Mouse (Mus musculus) left cerebral cortex, postnatal 25 days (tissue): ENCODE measurements around the gene Prss29. TPM values are rescaled to one million over a fixed set of nuclear protein-coding genes. Genes with fewer than 3 reads are reported as not detected.

Source experiments
- DNase-seq, 2 experiments: peaks; one replicate each; pipeline ENCODE4 v3.0.0; 2022; ENCODE audit warnings: low spot score in 2 of 2, mixed read lengths in 1 of 2
- intact Hi-C: fragments of 180-260 bp; cut with DNase I; formaldehyde crosslinking; loops from one replicate; pipeline ENCODE4 v1.15.1; 2025
- total RNA-seq, 2 experiments: library from RNA; stranded (reverse); gene quantifications; 2 replicates each; pipeline ENCODE4 v1.2.3; 2021

The Prss29 gene
- total RNA-seq: not detected

DNA sequence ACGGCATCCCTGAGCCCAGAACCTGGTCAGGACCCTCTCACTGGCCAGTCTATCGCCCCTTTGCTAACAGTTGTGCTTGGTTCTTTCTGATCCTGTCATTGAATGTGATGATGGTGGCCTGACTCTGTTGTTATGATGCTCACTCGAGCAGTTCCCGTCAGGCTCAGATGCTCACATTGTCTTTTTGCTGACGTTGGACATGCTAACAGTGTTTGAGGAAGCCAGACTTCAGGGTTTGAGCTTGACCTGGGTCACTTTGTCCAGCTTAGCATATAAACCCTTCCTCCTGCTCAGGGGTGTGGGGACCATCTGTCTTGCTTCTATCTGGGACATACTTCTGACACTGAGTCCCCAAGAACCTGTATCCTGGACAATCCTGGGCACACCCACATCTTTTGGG is at the start of gene Prss29:
Gene Prss29, plus strand, starts transcription at position 301 of the 400 bp plus-strand sequence.
- intact Hi-C loops: loop anchor here (10.0 kb wide), 2 partner anchors 386 to 544 kb away; no protein-coding TSS in a partner anchor
- DNase-seq: no peak

DNA sequence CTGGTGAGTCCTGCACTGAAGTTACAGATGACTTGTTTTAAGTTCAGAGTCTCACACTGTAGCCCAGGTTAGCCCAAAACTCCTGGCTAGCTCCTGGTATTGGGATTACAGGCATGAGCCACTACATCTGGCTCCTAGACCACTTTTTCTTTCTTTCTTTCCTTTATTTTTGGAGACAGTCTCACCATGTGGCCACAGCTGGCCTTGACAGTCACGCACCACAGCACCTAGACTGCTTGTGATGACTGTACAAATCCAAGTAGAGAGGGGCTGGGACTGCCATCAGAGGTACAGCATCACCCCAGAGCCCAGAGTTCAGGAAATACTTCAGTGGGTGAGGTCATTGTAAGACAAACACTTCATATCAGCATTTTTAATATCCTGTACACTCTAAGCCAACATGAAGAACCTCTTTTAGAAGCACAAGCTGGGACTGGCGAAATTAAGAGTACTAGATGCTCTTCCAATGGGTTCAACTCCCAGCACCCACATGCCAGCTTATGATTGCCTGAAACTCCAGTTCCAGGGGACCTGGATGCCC is 47.6 kb upstream of the Prss29 start:
- intact Hi-C loops: no loop called here

DNA sequence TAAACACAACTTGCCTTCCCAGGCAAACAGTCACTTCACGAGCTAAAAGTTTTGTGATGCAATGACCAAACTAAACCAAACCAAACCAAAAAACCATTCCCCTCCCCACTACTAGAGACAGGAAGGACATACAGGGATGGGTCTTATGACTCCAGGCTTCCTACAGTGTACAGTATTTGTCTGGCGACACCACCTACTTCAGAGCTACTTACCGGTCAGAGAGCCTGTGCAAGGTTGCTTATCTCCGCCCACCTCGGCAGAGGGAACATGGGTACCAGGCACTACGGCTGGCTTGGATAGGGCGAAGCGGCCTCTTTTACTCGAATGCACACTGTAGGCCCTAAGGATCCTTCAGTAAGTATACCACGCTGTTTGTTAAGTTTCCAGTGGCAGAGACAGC is 46.1 kb upstream of the Prss29 start:
- no peak for DNase-seq
- intact Hi-C loops: no loop called here

More for the DNA sequence above, 47.6 kb upstream of the Prss29 start:
- DNase-seq: no peak

DNA sequence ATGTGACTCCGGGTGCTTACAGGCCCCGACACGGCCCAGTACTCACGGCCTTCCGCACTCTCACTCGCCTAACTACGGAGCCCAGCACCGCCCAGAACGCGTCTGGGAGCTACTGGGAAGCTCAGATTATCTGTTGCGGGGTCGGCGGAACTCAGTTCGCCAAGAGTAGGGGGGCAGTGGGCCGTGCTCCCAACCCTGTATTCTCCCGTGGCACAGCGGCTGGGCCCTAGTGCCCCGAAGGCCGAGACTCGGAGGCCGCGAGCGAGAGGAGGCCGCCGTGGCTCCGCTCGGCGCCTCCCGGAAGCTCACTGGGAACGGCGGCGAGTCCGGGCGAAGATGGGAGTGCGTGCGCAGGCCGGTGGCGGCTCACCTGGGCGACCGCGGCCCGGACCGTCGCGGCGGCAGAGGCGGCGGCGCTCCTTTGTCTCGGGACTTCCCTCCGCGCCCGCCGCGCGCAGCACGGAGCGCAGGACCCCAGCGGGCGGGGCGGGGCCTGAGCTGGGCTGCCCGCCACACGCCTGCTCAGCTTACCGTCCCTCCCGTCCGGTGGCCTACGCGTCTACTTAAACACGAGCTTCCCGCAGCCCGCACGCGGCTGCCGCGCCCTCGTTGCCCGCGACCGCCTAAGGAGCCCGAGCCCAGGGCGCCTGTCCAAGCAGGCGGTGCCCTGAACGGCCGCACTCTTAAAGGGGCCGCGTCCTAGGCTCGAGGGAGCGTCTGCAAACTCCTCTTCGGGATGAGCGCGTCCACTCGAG is 45.3 kb upstream of the Prss29 start:
- intact Hi-C loops: loop anchor here (1.0 kb wide), 1 partner anchor 89 kb away; the partner anchor contains the start of gene BC003965
- peak; percentile 93 to 96 for DNase-seq

DNA sequence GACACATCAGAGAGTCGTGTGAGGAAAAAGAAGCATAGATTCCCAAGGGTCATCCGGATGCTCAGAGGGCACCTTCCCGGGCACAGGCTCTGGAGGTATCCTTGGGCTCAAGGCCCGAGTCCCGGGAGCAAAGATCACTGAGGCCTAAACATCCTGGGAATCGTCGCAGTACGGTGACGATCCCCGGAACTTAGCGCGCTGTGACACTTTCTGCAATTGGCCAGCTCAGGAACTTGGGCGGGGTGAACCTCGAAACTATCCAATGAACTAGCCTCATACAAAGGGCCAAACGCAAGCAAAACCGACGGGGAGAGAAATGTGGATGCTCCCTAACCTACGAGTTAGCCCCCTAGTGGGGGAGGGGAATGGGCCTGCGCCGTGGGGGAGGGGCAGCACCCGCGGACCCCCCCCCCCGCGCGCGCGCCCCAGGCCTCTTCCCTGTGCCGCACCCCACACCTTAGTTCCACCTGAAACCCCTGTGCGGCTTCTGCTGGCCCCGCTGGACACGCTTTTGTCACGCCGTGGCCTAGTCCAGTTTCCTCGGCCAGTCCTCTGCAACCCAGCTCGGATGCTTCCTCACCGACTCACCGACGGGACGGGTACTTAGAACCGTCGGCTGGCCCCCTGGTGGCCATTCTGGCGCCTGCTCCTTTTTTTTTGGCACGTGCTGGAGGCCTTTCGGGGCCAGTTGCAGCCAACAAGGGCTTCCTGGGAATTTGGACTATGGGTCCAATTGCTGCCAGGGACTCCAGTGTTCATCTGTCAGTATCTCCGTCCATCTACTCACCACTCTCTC is 44.5 kb upstream of the Prss29 start:
- intact Hi-C loops: loop anchor here (1.0 kb wide), 1 partner anchor 90 kb away; the partner anchor contains the start of gene BC003965
- peak; percentile 98 for DNase-seq

DNA sequence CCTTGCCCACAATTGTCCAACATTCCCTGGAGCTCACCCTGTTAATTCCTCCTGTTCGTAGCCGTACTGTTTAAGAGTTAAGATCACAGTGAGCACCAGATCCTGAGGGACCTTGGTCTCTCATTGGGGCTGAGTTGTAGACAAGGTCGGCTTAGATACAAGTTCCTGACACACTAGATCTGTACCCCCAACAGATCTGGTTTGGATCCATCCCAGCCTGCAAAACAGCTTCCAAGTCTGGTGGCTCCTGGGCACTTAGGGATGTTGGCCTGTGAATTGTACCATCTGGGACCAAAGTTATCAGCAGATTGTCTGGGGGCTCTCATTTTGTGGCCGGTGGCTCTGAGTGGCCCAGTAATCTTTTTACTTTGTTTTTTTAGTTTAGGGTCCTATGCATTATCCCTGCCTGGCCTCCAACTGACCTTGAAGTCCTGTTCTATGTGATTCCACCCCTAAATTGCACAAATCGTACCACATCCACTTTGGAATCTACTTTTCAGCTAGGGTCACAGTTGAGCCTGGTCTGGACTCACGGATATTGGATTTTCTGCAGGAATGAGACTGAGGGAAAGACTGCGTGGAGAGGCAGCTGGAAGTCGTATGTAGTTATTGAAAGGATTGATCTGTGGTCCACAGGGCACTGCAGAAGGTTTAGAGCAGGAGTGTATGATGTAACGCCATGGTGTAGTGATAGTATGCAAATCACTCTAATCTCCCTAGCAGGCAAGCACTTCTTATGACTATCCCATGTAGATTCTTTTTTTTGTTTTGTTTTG is 43.7 kb upstream of the Prss29 start, which contains the start of gene Ube2i:
Gene Ube2i, minus strand, starts transcription at position 52 of the 776 bp plus-strand sequence.
- intact Hi-C loops: no loop called here
- DNase-seq: no peak

DNA sequence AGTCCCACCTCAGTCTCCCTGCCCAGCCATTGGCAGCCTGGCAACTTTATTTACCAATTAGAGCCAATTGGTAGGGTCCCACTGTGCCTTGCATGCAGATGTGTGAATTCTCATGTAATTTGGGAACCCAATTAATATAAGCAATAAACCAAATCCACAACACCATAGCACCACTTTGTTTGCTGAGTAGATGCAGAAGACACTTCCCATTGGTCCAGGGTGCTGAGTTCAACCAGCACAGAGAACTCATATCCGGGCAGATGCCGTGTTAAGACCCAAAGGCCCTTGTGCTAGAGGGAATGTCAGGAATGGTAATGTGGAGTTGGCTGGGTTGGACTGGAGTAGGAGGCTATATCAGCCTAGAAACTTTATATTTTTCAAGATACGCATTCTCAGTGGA is 42.6 kb upstream of the Prss29 start:
- DNase-seq: no peak
- intact Hi-C loops: no loop called here

DNA sequence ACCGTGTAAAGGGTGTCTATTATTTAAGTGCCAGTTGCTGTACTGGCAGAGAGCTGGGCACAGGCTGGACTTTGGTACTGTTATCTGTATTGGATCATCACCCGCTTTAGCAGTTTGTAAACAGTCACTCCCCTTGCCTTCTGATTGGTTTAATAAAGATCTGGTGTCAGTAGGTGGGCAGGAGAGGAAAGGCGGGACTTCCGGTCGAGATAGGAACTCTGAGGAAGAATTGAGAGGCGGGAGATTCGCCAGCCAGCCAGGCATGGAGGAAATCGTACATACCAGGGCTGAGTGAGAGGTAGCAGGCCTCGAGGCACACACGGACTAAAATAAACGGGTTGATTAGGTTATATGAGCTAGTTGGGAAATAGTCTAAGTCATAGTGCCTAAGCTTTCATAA is 36.3 kb upstream of the Prss29 start:
- DNase-seq: no peak
- intact Hi-C loops: no loop called here

DNA sequence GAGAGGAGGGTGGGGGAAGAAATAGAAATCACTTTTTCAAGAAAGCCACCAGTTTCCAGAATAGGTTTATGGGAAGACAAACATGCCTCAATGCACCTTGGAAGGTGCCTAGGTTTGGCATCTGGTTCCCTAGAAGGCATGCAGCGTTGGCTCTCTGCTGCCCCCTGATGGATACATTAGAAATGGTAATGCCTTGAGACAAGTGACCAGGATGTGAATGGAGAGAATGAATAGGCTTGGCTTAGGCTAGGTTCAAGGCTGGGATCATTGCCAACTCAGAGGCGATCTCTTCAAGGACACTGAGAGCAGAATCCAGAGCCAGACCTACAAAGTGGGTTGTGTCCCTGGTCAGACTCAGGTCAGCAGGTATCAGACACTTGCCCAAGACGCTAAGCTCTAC is 33.4 kb upstream of the Prss29 start:
- intact Hi-C loops: no loop called here
- peak; percentile 44 to 56 for DNase-seq

DNA sequence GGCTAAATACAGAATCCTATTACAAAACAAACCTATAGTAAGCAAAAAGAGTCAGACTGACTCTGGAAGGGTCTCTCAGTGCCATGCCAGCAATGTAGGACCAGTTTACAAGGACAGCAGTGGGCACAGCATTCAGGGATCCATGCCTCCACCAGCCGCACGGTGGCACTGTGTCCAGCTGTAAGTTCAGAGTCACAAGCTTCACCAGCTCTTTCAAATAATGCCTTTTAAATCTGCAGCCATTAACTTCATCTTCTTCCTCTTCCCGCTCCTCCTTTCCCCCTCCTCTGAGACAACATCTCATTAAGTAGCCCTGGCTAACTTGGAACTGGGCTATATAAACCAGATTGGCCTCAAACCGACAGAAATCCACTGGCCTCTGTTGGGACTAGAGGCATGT is 29.6 kb upstream of the Prss29 start:
- intact Hi-C loops: loop anchor here (1.0 kb wide), 1 partner anchor 74 kb away; no protein-coding TSS in a partner anchor
- peak; percentile 28 to 56 for DNase-seq

DNA sequence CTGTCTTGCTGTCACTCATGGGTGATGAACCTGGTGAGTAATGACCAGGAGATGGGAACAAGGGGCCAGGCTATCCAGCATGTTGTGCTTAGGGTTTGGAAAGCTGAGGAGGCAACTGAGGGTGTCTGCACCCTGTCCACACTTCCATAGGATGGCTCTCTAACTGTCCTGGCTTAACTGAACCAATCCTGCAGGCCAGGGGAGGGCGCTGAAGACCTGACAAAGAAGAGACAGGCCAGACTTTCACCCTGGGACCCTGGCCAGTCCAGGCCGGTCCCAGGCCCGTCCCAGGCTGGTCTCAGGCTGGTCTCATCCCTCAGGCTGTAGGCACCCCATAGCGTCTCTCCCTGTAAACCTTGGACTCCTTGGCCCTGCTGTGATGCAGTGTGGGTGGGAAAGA is 28.0 kb upstream of the Prss29 start:
- DNase-seq: no peak
- intact Hi-C loops: no loop called here

DNA sequence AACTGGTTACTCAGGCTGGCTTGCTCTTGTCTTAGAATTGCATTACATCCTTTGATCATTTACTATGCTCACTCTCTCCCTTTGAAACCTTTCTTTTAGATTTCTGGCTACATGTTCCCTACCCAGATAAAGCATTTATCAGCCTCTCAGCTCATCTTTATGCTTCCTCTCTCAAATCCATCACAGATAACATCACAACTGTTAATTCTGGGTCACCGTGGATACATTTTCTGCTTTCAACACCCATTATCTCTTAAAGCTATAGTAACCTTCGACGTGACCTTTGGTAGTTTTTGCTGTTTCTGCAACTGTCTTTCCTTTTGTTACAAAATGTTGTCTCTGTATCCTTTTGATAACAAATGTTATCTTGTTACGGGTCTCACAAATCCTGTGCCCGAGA is 25.0 kb upstream of the Prss29 start:
- DNase-seq: no peak
- intact Hi-C loops: no loop called here

DNA sequence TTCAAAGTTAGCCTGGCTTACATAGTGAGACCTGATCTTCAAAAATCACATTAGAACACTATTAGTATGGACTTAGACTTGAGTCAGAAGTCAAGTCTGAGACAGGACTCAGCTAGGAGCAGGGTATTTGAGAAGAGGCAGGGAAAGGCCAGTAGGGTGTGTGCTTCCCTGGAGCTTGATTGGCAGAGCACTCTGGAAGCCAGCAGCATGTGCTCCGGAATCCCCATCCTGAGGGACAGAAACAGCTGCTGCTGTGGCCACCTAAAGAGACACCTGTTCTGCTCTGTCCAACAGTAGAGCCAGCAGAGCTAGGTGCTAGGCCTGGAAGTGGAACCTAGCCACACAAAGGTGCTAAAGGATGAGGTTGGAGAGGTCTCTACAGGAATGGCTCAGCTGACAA is 24.3 kb upstream of the Prss29 start:
- DNase-seq: no peak
- intact Hi-C loops: no loop called here

DNA sequence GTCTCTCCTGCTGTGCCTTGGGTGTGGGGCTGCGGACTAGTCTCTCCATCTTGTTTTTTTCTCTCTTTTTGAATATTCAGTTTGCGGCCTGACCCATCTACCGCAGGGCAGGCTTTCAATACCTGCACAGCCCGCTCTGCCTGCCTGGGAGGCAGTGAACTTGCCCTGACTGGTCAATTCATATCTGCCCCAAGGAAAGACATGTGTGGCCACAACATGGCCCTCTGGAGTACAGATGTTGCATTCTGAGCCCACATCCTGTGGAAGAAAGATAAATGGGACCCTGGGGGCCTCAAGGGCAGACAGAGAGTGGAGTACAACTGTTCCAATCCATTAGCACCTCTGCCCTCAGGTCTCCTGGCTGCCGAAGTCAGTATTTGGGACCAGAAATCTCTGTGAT is 20.4 kb upstream of the Prss29 start, which contains the start of gene Prss34:
Gene Prss34, plus strand, starts transcription at position 301 of the 400 bp plus-strand sequence.
- no peak for DNase-seq
- intact Hi-C loops: no loop called here

DNA sequence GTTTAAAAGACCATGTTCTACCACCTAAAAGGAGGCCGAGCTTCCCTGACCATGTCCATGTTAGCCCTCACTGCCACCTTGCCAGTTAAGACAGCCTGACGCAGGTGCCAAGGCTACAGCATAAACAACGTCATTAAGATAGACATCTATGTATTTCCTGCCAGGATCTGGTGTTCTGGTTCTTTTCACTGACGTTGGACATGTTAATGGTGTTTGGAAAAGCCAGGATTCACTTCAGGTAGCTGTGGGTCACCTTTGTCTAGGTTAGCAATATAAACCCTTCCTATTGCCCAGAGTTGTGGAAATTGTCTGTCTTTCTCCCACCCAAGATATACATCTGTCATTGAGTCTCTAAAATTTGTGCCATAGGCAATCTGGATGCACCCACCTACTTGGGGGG is 10.1 kb upstream of the Prss29 start, which contains the start of gene Prss28:
Gene Prss28, plus strand, starts transcription at position 301 of the 400 bp plus-strand sequence.
- intact Hi-C loops: no loop called here
- DNase-seq: no peak

DNA sequence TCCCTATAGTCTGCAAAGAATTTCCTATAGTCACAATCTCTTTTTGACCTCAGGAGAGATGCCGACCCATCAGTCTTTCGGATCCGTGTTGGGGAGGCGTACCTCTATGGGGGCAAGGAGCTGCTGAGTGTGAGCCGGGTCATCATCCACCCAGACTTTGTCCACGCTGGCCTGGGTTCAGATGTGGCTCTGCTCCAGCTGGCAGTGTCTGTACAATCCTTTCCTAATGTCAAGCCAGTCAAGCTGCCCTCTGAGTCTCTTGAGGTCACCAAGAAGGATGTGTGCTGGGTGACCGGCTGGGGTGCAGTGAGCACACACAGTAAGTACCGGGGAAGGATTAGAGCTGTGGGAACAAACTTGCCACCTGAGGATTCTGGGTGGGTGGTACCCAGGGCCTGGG is 2.4 kb downstream of the Prss29 start:
- DNase-seq: no peak
- intact Hi-C loops: no loop called here

DNA sequence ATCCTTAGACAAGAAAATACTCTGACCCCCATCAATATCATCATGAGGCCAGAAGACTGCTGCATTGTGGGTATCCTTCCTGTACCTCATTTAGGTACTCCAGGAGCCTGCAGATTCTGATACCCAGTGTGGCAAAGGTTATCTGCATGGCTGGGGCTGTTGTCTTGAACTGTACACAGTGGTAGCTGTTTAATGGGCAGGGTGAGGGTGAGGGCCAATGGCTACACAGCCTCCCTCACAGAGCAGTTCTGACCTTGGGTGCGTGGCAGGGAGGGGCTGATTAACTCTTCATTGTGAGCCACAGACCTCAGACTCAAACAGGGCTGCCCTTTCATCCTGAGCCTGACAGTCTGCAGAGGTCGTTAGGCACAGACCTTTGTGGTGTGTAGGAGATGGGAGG is 4.5 kb downstream of the Prss29 start:
- no peak for DNase-seq
- intact Hi-C loops: no loop called here

DNA sequence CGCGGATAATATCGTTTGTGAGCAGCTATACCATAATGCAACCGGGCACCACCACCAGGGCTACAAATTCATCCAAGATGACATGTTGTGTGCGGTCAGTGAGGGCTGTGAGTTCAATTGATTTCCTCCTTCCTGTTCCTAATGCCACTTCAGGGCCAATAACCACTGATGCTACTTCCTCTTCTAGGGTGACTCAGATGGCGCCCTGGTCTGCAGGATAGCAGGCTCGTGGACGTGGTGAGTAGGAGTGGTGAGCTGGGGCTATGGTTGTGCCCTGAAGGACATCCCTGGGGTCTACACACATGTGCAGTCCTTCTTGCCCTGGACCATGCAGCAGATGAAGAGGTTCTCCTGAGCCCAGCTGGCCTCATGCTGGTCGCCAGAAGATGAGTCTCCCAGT is 13.9 kb downstream of the Prss29 start:
- intact Hi-C loops: no loop called here
- DNase-seq: no peak

DNA sequence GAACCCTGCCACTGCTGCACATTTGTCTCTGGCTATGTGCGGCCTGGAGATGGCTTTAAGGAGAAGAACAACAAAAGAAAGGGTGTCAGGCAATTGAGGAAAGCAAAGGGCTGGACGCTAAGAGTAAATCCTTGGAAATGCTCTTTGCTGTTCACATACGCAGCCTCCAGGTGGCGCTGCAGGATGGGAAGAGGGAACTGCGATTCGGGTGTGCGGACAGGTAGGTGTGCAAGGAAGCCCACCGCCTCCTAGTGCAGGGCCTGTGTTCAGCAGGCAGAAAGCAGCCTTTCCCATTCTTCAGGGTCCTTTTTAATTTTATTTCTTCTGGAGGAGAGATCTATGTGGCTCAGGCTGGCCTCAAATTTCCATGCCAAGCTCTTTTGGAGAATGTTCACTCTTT is 15.5 kb downstream of the Prss29 start:
- DNase-seq: peak; percentile 30 to 59
- intact Hi-C loops: loop anchor here (1.0 to 2.0 kb wide), 2 partner anchors 29 to 136 kb away; no protein-coding TSS in a partner anchor
